Mouse (Mus musculus): ENCODE results near the gene Get4. TPM values are rescaled to one million over a fixed set of nuclear protein-coding genes. Genes with fewer than 3 reads are reported as not detected.

Gene Get4
- total and polyA plus RNA-seq, 3 experiments: 91.4 to 140 (median 96.4) TPM

DNA sequence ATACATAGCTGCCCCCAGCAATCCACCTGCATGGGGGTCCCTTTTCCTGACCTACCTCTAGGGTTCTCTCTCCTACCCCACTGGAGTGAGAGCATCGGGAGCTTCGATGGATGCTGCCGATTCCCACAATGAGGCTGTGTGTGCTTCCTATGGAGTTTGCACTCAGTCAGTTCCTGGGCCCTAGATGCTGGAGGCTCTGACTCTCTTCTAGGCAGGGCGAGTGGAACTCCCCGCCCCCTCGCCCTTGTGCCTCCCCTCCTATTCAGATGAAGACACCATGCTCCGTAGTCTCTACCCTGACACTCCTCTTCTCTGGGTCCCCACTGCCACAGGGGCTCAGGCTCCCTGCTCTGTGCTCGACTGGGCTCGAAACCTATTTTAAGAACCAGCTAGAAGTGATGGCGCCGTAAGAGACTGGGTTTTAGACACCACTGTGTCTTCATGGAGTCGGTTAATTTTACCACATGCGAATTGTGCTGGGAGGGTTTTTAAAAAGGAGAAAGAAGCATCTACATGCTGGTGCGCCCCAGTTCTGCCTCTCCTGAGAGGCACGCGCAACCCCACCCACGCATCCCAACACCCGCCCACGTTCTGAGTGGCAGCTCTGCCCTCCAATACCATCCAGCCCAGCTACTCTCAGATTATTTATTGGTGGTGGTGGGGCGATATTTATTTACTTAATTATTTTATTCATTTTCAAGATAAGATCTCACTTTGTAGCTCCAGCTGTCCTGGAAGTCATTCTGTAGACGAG is 65.8 kb downstream of the Get4 start:
- Histone ChIP-seq H3K27me3 (replicated peaks) (no peaks in the 10 kb centered on the region), H3K4me1 (ENCODE audit: control insufficient read depth in 1 of 2, insufficient read depth in 2 of 2) (peaks cover 48 to 73% of the 10 kb centered on the region in 2 experiments), H3K9me3 (replicated peaks; ENCODE audit: low read length) (peaks cover 6% of the 10 kb centered on the region), H3K4me3 (replicated peaks in 1 of 3; ENCODE audit: low read depth in 2 of 3, low read length in 2 of 3, poor library complexity in 1 of 3) (no peak overlapping the region), H3K9ac (ENCODE audit: insufficient read depth, low read depth) (no peak overlapping the region), H3K36me3 (replicated peaks in 1 of 2; ENCODE audit: control insufficient read depth in 1 of 2, insufficient read depth in 1 of 2, low read length in 1 of 2) (peaks cover 23 to 55% of the 10 kb centered on the region in 2 experiments), H3K4me2 (ENCODE audit: insufficient read depth, low read depth, poor library complexity, severe bottlenecking) (no peak overlapping the region), H3K27ac (ENCODE audit: insufficient read depth, low read depth) (no peak overlapping the region), H3K79me2 (replicated peaks; ENCODE audit: control insufficient read depth, extremely low read depth, insufficient read depth, poor library complexity, severe bottlenecking) (peaks cover 86% of the 10 kb centered on the region)
- in situ Hi-C loops (cut with MboI; ENCODE audit: low pct_ligation_motif_present, low pct_unique_long_range_greater_than_20kb, low sequenced_read_pairs) (no loop called here), dilution Hi-C loops (cut with MboI; ENCODE audit: extremely low pct_ligation_motif_present, extremely low pct_unique_long_range_greater_than_20kb, low sequenced_read_pairs) (no loop called here)
- DNase-seq (ENCODE audit: extremely low read depth): no peak
- TF ChIP-seq PAX5 (IDR thresholded peaks at IDR 0.05; ENCODE audit: low read length) (no peak), E2F4 (IDR thresholded peaks at IDR 0.05; ENCODE audit: insufficient replicate concordance, low read depth, low read length) (no peak), POLR2AphosphoS2 (IDR thresholded peaks at IDR 0.05; ENCODE audit: low read depth, low read length) (no peak), JUND (conservative IDR thresholded peaks at IDR 0.05; ENCODE audit: low read depth, low read length) (no peak), HCFC1 (IDR thresholded peaks at IDR 0.05; ENCODE audit: low read depth, low read length) (no peak), KAT2A (IDR thresholded peaks at IDR 0.05; ENCODE audit: insufficient replicate concordance, low read length) (no peak), RAD21 (IDR thresholded peaks at IDR 0.05; ENCODE audit: low read depth, low read length) (no peak), MAFK (IDR thresholded peaks at IDR 0.05; ENCODE audit: insufficient replicate concordance, low read length) (no peak), NELFE (IDR thresholded peaks at IDR 0.05; ENCODE audit: low read depth, low read length) (no peak), NRF1 (IDR thresholded peaks at IDR 0.05; ENCODE audit: low read depth, low read length) (no peak)

Other genes with a start within 250 kb of the Get4 start
- not detected in 2 replicates for gene Prkar1b, start 102.3 kb upstream of the Get4 start, total RNA-seq (2012; rRNA removed)
- gene Prkar1b, start 102.3 kb upstream of the Get4 start, total RNA-seq (2014; rRNA removed): not detected in 2 replicates
- not detected in 2 replicates for gene Prkar1b, start 102.3 kb upstream of the Get4 start, polyA plus RNA-seq (2012; ENCODE audit: insufficient read length, low read depth)
- gene Dnaaf5, start 102.1 kb upstream of the Get4 start, total RNA-seq (2012; rRNA removed): 17.6 and 21.7 TPM in 2 replicates
- gene Dnaaf5, start 102.1 kb upstream of the Get4 start, total RNA-seq (2014; rRNA removed): 13.8 and 17.9 TPM in 2 replicates
- 22.9 and 25.2 TPM in 2 replicates for gene Dnaaf5, start 102.1 kb upstream of the Get4 start, polyA plus RNA-seq (2012; ENCODE audit: insufficient read length, low read depth)
- 16.7 and 18.5 TPM in 2 replicates for gene Sun1, start 51.7 kb upstream of the Get4 start, total RNA-seq (2012; rRNA removed)
- gene Sun1, start 51.7 kb upstream of the Get4 start, total RNA-seq (2014; rRNA removed): 12.2 and 12.9 TPM in 2 replicates
- gene Sun1, start 51.7 kb upstream of the Get4 start, polyA plus RNA-seq (2012; ENCODE audit: insufficient read length, low read depth): 8.7 and 10.1 TPM in 2 replicates
- gene Adap1, start 73.3 kb downstream of the Get4 start, total RNA-seq (2012; rRNA removed): 73.2 and 93.9 TPM in 2 replicates
- gene Adap1, start 73.3 kb downstream of the Get4 start, total RNA-seq (2014; rRNA removed): 53.9 and 55.3 TPM in 2 replicates
- 61.8 and 70.7 TPM in 2 replicates for gene Adap1, start 73.3 kb downstream of the Get4 start, polyA plus RNA-seq (2012; ENCODE audit: insufficient read length, low read depth)
- 30.1 and 38.8 TPM in 2 replicates for gene Cox19, start 99.1 kb downstream of the Get4 start, total RNA-seq (2012; rRNA removed)
- gene Cox19, start 99.1 kb downstream of the Get4 start, total RNA-seq (2014; rRNA removed): 32.1 and 32.3 TPM in 2 replicates
- gene Cox19, start 99.1 kb downstream of the Get4 start, polyA plus RNA-seq (2012; ENCODE audit: insufficient read length, low read depth): 70.1 and 74.0 TPM in 2 replicates
- gene Cyp2w1, start 100.3 kb downstream of the Get4 start, total RNA-seq (2012; rRNA removed): not detected in 2 replicates
- not detected in 2 replicates for gene Cyp2w1, start 100.3 kb downstream of the Get4 start, total RNA-seq (2014; rRNA removed)
- gene Cyp2w1, start 100.3 kb downstream of the Get4 start, polyA plus RNA-seq (2012; ENCODE audit: insufficient read length, low read depth): not detected in 2 replicates
- gene Gpr146, start 125.4 kb downstream of the Get4 start, total RNA-seq (2012; rRNA removed): 0.08 and 0.13 TPM in 2 replicates
- gene Gpr146, start 125.4 kb downstream of the Get4 start, total RNA-seq (2014; rRNA removed): not detected in 2 replicates
- not detected in 2 replicates for gene Gpr146, start 125.4 kb downstream of the Get4 start, polyA plus RNA-seq (2012; ENCODE audit: insufficient read length, low read depth)
- 0.17 TPM in 1 of 2 replicates, not detected in the other for gene C130050O18Rik, start 153.0 kb downstream of the Get4 start, total RNA-seq (2012; rRNA removed)
- 0.15 TPM in 1 of 2 replicates, not detected in the other for gene C130050O18Rik, start 153.0 kb downstream of the Get4 start, total RNA-seq (2014; rRNA removed)
- 0.53 and 0.54 TPM in 2 replicates for gene C130050O18Rik, start 153.0 kb downstream of the Get4 start, polyA plus RNA-seq (2012; ENCODE audit: insufficient read length, low read depth)
- gene Gper1, start 170.8 kb downstream of the Get4 start, total RNA-seq (2012; rRNA removed): 0.08 and 0.13 TPM in 2 replicates
- not detected in 2 replicates for gene Gper1, start 170.8 kb downstream of the Get4 start, total RNA-seq (2014; rRNA removed)
- gene Gper1, start 170.8 kb downstream of the Get4 start, polyA plus RNA-seq (2012; ENCODE audit: insufficient read length, low read depth): not detected in 2 replicates
- gene 3110082I17Rik, start 208.2 kb downstream of the Get4 start, total RNA-seq (2012; rRNA removed): 46.9 and 58.7 TPM in 2 replicates
- 37.5 and 41.2 TPM in 2 replicates for gene 3110082I17Rik, start 208.2 kb downstream of the Get4 start, total RNA-seq (2014; rRNA removed)
- 100.0 and 122 TPM in 2 replicates for gene 3110082I17Rik, start 208.2 kb downstream of the Get4 start, polyA plus RNA-seq (2012; ENCODE audit: insufficient read length, low read depth)
- gene Zfand2a, start 232.2 kb downstream of the Get4 start, total RNA-seq (2012; rRNA removed): 5.8 and 9.8 TPM in 2 replicates
- 9.2 and 10.0 TPM in 2 replicates for gene Zfand2a, start 232.2 kb downstream of the Get4 start, total RNA-seq (2014; rRNA removed)
- gene Zfand2a, start 232.2 kb downstream of the Get4 start, polyA plus RNA-seq (2012; ENCODE audit: insufficient read length, low read depth): 10.6 and 13.4 TPM in 2 replicates